Mouse (Mus musculus): ENCODE data around the gene Odf3l1. TPM values are rescaled to one million over a fixed set of nuclear protein-coding genes. Genes with fewer than 3 reads are reported as not detected.
"Not testable (repeated sequence)": the region's sequence is repeated elsewhere in the genome, so short reads cannot be mapped to it uniquely, and the experiment has no call there.

Gene Odf3l1
- polyA plus RNA-seq (2014; fragmentation: Nextera tagmentation; extraction: Ambion mirVana), result not detected in 2 replicates

DNA sequence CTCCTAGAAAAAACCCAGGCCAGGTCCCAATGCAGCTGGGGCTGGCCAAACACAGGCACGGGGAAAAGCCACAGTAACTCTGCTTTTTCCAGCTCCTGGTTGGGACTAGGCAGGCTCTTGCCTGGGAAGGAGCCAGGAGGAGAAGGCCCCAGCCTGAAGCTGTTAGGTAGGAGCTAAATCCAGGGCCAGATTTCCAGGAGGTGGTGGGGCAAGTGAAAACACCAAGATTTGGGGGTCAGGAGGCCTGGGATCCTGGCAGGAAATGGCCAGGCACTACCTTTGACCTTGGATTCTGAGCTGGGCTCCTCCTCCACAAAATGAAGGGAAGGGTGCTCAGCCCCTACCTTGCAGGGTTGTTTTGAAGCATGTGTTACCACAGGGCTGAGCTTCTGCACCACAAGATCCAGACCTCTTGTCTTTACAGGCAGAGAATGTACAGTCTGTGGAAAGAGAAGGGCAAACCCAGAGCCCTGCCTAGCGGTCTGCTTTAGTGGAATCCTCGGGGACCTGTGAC is at the start of gene Odf3l1:
Gene Odf3l1 (minus strand): TSS at position 464 of the 514 bp plus-strand sequence.
- WGBS, result 18% methylated on average over 3 of the region's 3 CpGs
- ATAC-seq (no peak), DNase-seq (ENCODE audit: low spot score) (no peak)
- Histone ChIP-seq H3K4me1 (ENCODE audit: control insufficient read depth, insufficient read depth, low read length) (peaks cover 12% of the 10 kb centered on the region), H3K4me3 (ENCODE audit: low read depth, low read length) (peak within 1 kb of the TSS; percentile 21), H3K4me2 (ENCODE audit: low read length) (peak within 1 kb of the TSS; percentile 47), H3K27me3 (replicated peaks; ENCODE audit: control insufficient read depth, insufficient read depth, low read length) (0 out of 2 replicates have a peak, but pooled peaks cover 3% of the 10 kb centered on the region), H3K27ac (ENCODE audit: low read depth, low read length) (no peak within 1 kb of the TSS), H3K36me3 (ENCODE audit: control insufficient read depth, insufficient read depth, low read length) (no peaks in the 10 kb centered on the region), H3K9ac (ENCODE audit: low read length) (0 out of 2 replicates have a peak within 1 kb of the TSS, but pooled peaks have one; percentile 8), H3K9me3 (replicated peaks; ENCODE audit: control insufficient read depth, low read length) (no peaks in the 10 kb centered on the region)

- Histone ChIP-seq H3K9me3 (replicated peaks; ENCODE audit: control insufficient read depth, low read length) (no peaks in the 10 kb centered on the region), H3K4me3 (ENCODE audit: low read depth, low read length) (no peak overlapping the region), H3K4me1 (ENCODE audit: control insufficient read depth, insufficient read depth, low read length) (no peaks in the 10 kb centered on the region), H3K27ac (ENCODE audit: low read depth, low read length) (no peak overlapping the region), H3K36me3 (ENCODE audit: control insufficient read depth, insufficient read depth, low read length) (no peaks in the 10 kb centered on the region; the same call in 1 of the 2 replicates), H3K9ac (ENCODE audit: low read length) (no peak overlapping the region), H3K4me2 (ENCODE audit: low read length) (no peak overlapping the region), H3K27me3 (replicated peaks; ENCODE audit: control insufficient read depth, insufficient read depth, low read length) (no peaks in the 10 kb centered on the region)
- 93% methylated on average over 9 of the region's 9 CpGs for WGBS
- ATAC-seq, result no peak
- DNase-seq (ENCODE audit: low spot score), result no peak
Measured at GRCm38 (mm10) chr9:56913991-56914390, 49.5 kb upstream of the Odf3l1 start.

DNA sequence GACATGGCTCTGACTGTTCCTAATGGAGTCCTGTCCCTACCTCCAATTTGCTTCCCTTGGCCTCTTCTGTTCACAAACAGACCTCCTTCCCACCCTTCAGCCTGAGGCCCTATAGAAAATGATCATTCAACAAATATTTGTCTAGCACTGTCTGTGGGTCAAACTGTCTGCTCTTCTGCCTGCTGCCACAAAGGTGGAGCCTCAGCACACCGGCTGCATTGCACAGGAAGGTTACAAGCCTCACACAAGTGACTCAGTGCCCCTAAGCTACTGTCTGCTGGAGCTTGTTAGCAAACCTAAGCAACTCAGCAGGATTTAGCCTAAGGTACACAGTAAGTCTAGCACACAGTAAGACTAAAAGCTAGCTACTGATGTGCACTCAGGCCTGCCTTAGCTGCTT is 46.5 kb upstream of the Odf3l1 start:
- Histone ChIP-seq H3K4me1 (ENCODE audit: control insufficient read depth, insufficient read depth, low read length) (no peaks in the 10 kb centered on the region), H3K4me2 (ENCODE audit: low read length) (no peak overlapping the region), H3K27ac (ENCODE audit: low read depth, low read length) (no peak overlapping the region), H3K27me3 (replicated peaks; ENCODE audit: control insufficient read depth, insufficient read depth, low read length) (no peaks in the 10 kb centered on the region), H3K9ac (ENCODE audit: low read length) (no peak overlapping the region), H3K9me3 (replicated peaks; ENCODE audit: control insufficient read depth, low read length) (no peaks in the 10 kb centered on the region), H3K36me3 (ENCODE audit: control insufficient read depth, insufficient read depth, low read length) (no peaks in the 10 kb centered on the region), H3K4me3 (ENCODE audit: low read depth, low read length) (no peak overlapping the region)
- no peak for DNase-seq (ENCODE audit: low spot score)
- ATAC-seq, result no peak
- WGBS, result 83% methylated on average over 1 of the region's 1 CpGs

GRCm38 (mm10) chr9:56909991-56910390 is 45.5 kb upstream of the Odf3l1 start:
- not testable (repeated sequence) for DNase-seq (ENCODE audit: low spot score); H3K4me3 ChIP-seq (ENCODE audit: low read depth, low read length); H3K36me3 ChIP-seq (ENCODE audit: control insufficient read depth, insufficient read depth, low read length); H3K27ac ChIP-seq (ENCODE audit: low read depth, low read length); H3K9me3 ChIP-seq (replicated peaks; ENCODE audit: control insufficient read depth, low read length); H3K4me1 ChIP-seq (ENCODE audit: control insufficient read depth, insufficient read depth, low read length); H3K4me2 ChIP-seq (ENCODE audit: low read length); H3K9ac ChIP-seq (ENCODE audit: low read length); H3K27me3 ChIP-seq (replicated peaks; ENCODE audit: control insufficient read depth, insufficient read depth, low read length); ATAC-seq
- WGBS, result 56% methylated on average over 4 of the region's 4 CpGs

DNA sequence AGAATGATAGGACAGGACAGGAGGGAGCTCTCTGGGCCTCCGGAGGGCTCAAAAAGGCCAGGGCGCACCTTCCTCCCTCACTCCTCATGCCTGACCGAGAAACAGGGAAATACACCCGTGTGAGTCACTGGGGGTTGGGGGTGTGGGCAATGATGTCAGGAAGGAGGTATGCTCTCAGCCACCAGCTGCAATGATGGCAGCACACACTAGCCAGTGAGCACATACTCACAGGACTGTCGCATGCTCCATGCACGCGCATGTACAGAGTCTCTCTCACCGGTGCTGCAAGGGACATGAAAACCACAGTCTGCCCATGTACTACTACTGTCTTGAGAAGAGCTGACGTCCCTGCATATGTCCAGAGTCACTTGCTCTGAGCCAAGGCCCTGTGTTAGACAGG is 43.1 kb upstream of the Odf3l1 start:
- Histone ChIP-seq H3K27ac (ENCODE audit: low read depth, low read length) (no peak overlapping the region), H3K4me1 (ENCODE audit: control insufficient read depth, insufficient read depth, low read length) (no peaks in the 10 kb centered on the region), H3K36me3 (ENCODE audit: control insufficient read depth, insufficient read depth, low read length) (no peaks in the 10 kb centered on the region), H3K9ac (ENCODE audit: low read length) (no peak overlapping the region), H3K4me2 (ENCODE audit: low read length) (no peak overlapping the region), H3K4me3 (ENCODE audit: low read depth, low read length) (no peak overlapping the region), H3K27me3 (replicated peaks; ENCODE audit: control insufficient read depth, insufficient read depth, low read length) (no peaks in the 10 kb centered on the region), H3K9me3 (replicated peaks; ENCODE audit: control insufficient read depth, low read length) (no peaks in the 10 kb centered on the region)
- DNase-seq (ENCODE audit: low spot score) (no peak), ATAC-seq (no peak)
- WGBS, result 86% methylated on average over 9 of the region's 9 CpGs

DNA sequence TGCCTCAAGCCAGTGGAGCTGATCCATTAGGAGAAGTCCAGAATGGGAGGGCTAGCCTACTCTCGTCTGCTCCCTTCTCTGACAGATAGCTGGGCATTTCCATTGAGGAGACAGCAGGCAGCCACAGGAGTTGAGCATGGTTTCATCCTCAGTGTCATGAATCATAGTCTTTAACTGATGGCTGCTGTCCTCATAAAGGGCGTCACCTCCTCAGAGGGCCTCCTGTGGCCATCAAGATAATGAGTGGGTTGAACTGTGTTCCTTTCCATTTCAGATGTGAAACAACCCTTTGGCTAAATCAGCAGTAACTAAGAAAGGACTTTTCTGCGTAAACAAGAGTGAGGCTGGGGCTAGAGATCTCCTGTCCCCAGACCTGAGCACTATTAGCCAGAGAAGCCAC is 39.2 kb upstream of the Odf3l1 start:
- Histone ChIP-seq H3K27ac (ENCODE audit: low read depth, low read length) (no peak overlapping the region), H3K4me2 (ENCODE audit: low read length) (no peak overlapping the region), H3K27me3 (replicated peaks; ENCODE audit: control insufficient read depth, insufficient read depth, low read length) (no peaks in the 10 kb centered on the region), H3K36me3 (ENCODE audit: control insufficient read depth, insufficient read depth, low read length) (no peaks in the 10 kb centered on the region), H3K9ac (ENCODE audit: low read length) (no peak overlapping the region), H3K4me3 (ENCODE audit: low read depth, low read length) (no peak overlapping the region), H3K9me3 (replicated peaks; ENCODE audit: control insufficient read depth, low read length) (no peaks in the 10 kb centered on the region), H3K4me1 (ENCODE audit: control insufficient read depth, insufficient read depth, low read length) (no peaks in the 10 kb centered on the region)
- no peak for DNase-seq (ENCODE audit: low spot score)
- no peak for ATAC-seq
- 90% methylated on average over 3 of the region's 3 CpGs for WGBS

DNA sequence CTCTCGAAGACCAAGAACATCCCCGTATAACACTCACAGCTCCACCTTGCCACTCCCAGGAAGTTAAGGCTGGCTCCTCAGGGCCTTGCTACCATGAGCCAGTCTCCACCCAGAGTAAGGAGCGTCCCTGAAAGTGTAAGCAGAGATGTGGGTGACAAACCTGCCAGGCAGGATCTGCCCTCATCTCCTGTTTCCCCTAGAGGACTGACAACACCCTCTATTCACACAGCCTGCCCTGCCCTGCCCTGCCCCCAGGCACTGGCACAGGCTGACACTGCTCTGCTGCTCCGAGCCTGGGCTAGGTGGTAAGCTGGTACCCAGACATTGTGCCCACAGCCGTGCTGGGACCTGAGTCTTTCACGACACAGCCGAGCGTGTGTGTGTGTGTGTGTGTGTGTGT is 36.7 kb upstream of the Odf3l1 start:
- DNase-seq (ENCODE audit: low spot score) (no peak), ATAC-seq (no peak)
- Histone ChIP-seq H3K4me3 (ENCODE audit: low read depth, low read length) (no peak overlapping the region), H3K9me3 (replicated peaks; ENCODE audit: control insufficient read depth, low read length) (no peaks in the 10 kb centered on the region), H3K36me3 (ENCODE audit: control insufficient read depth, insufficient read depth, low read length) (no peaks in the 10 kb centered on the region), H3K27me3 (replicated peaks; ENCODE audit: control insufficient read depth, insufficient read depth, low read length) (no peaks in the 10 kb centered on the region), H3K4me2 (ENCODE audit: low read length) (no peak overlapping the region), H3K9ac (ENCODE audit: low read length) (no peak overlapping the region), H3K4me1 (ENCODE audit: control insufficient read depth, insufficient read depth, low read length) (no peaks in the 10 kb centered on the region), H3K27ac (ENCODE audit: low read depth, low read length) (no peak overlapping the region)
- WGBS, result 76% methylated on average over 8 of the region's 8 CpGs

- ATAC-seq (no peak), DNase-seq (ENCODE audit: low spot score) (no peak)
- Histone ChIP-seq H3K27ac (ENCODE audit: low read depth, low read length) (no peak overlapping the region), H3K4me2 (ENCODE audit: low read length) (no peak overlapping the region), H3K4me3 (ENCODE audit: low read depth, low read length) (no peak overlapping the region), H3K36me3 (ENCODE audit: control insufficient read depth, insufficient read depth, low read length) (no peaks in the 10 kb centered on the region), H3K9me3 (replicated peaks; ENCODE audit: control insufficient read depth, low read length) (no peaks in the 10 kb centered on the region), H3K9ac (ENCODE audit: low read length) (no peak overlapping the region), H3K4me1 (ENCODE audit: control insufficient read depth, insufficient read depth, low read length) (no peaks in the 10 kb centered on the region), H3K27me3 (replicated peaks; ENCODE audit: control insufficient read depth, insufficient read depth, low read length) (no peaks in the 10 kb centered on the region)
- WGBS, result 61% methylated on average over 9 of the region's 9 CpGs
Measured at GRCm38 (mm10) chr9:56900571-56900970, 36.1 kb upstream of the Odf3l1 start.

DNA sequence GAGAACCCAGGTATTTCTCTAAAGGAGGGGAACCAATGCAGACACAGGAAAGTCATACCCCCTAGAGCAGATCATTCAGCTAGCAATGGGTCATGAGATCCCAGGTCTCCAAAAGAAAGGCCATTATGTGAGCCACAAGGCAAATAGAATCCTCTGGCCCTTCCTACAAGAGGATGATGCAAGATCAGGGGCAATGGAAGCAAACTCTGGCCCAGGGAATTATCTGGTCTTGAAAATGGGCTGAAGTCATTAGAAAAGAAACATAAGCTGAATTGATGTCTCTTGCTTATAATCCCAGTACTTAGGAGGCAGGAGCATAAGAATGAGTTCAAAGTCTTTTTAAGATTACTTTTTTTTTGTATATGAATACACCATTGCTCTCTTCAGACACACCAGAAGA is 35.6 kb upstream of the Odf3l1 start:
- Histone ChIP-seq H3K27ac (ENCODE audit: low read depth, low read length) (no peak overlapping the region), H3K4me3 (ENCODE audit: low read depth, low read length) (no peak overlapping the region), H3K9ac (ENCODE audit: low read length) (no peak overlapping the region), H3K4me1 (ENCODE audit: control insufficient read depth, insufficient read depth, low read length) (no peaks in the 10 kb centered on the region), H3K27me3 (replicated peaks; ENCODE audit: control insufficient read depth, insufficient read depth, low read length) (no peaks in the 10 kb centered on the region), H3K9me3 (replicated peaks; ENCODE audit: control insufficient read depth, low read length) (no peaks in the 10 kb centered on the region), H3K36me3 (ENCODE audit: control insufficient read depth, insufficient read depth, low read length) (no peaks in the 10 kb centered on the region), H3K4me2 (ENCODE audit: low read length) (no peak overlapping the region)
- ATAC-seq, result no peak
- DNase-seq (ENCODE audit: low spot score), result no peak
